Comparison of ENCODE assay signal across 9 mouse cellular contexts in the genomic region with DNA sequence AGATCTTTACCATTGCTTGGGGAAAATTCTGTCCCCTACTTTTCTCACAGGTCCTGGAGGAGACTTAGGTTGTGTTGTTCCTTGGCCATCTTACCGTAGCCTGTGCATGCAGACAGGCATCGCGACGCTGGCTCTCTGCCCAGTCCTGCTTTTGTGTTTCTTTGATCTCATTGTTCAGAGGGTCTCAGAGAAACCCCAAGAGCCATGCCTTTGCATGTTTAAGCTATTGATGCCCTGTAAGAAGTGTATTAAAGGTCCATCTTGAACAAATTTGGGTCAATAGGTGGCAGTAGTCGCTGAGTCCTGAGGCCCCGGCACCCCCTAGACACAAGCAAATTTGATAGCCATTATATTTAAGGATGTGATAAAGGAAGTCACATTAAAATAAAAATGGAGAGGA. TPM values are rescaled to one million over a fixed set of nuclear protein-coding genes. Genes with fewer than 3 reads are reported as not detected.
DNase-seq lines count a peak whose midpoint lies in the region; ATAC-seq and TF ChIP-seq lines count a peak whose summit lies in the region.
"Had no signal": no experiment of that assay in that cellular context is flagged by ENCODE, and none has a peak within 500 bp of the region (broad histone marks: within the 10 kb centered on the region; RNA-seq: fewer than 3 reads in every experiment).

No protein-coding gene starts in this region.

- WGBS in liver, postnatal 0 days (ENCODE audit: insufficient replicate concordance) = 52% methylated on average over 6 of the region's 6 CpGs
- WGBS in liver, embryonic 12.5 days (ENCODE audit: insufficient replicate concordance) = 40% methylated on average over 6 of the region's 6 CpGs
- WGBS in hindbrain, embryonic 13.5 days = 4% methylated on average over 6 of the region's 6 CpGs
- 60% methylated on average over 6 of the region's 6 CpGs for WGBS in small intestine, adult 2 months

- no peak overlapping the region for H3K9ac ChIP-seq in liver, postnatal 0 days (replicated peaks)
- H3K9ac ChIP-seq in liver, embryonic 12.5 days = no peak overlapping the region
- H3K9ac ChIP-seq in hindbrain, embryonic 13.5 days = peak overlapping the region; percentile 58
- H3K9ac ChIP-seq: limb, embryonic 15.5 days had no signal

- TF ChIP-seq EP300 in liver, postnatal 0 days (IDR thresholded peaks at IDR 0.05; ENCODE audit: low read depth) = no peak

- TF ChIP-seq CTCF in liver, postnatal 0 days (IDR thresholded peaks at IDR 0.05; ENCODE audit: low read depth) = peak; percentile 33
- peak; percentile 7; the same call in 1 of the 2 replicates for TF ChIP-seq CTCF in small intestine, adult 2 months (IDR thresholded peaks at IDR 0.05; ENCODE audit: extremely low read depth, insufficient read length, insufficient replicate concordance, low read depth, low read length)

- no peaks in the 10 kb centered on the region for H3K9me3 ChIP-seq in liver, postnatal 0 days (ENCODE audit: low read length)
- no peaks in the 10 kb centered on the region for H3K9me3 ChIP-seq in liver, embryonic 12.5 days (replicated peaks)
- H3K9me3 ChIP-seq in hindbrain, embryonic 13.5 days = no peaks in the 10 kb centered on the region
- H3K9me3 ChIP-seq: limb, embryonic 15.5 days had no signal

- H3K4me3 ChIP-seq in liver, postnatal 0 days (ENCODE audit: low read depth, low read length) = no peak overlapping the region
- H3K4me3 ChIP-seq in liver, embryonic 12.5 days = no peak overlapping the region
- no peak overlapping the region for H3K4me3 ChIP-seq in hindbrain, embryonic 13.5 days
- no peak overlapping the region for H3K4me3 ChIP-seq in small intestine, adult 2 months (ENCODE audit: low read depth, low read length)
- H3K4me3 ChIP-seq: limb, embryonic 15.5 days had no signal

- peaks cover 27% of the 10 kb centered on the region for H3K36me3 ChIP-seq in liver, postnatal 0 days (replicated peaks; ENCODE audit: insufficient read depth, low read length)
- H3K36me3 ChIP-seq in liver, embryonic 12.5 days = peaks cover 33% of the 10 kb centered on the region
- peaks cover 25% of the 10 kb centered on the region for H3K36me3 ChIP-seq in hindbrain, embryonic 13.5 days
- H3K36me3 ChIP-seq in small intestine, adult 2 months (ENCODE audit: control insufficient read depth, insufficient read depth, low read length) = peaks cover 22% of the 10 kb centered on the region

- H3K4me1 ChIP-seq in liver, postnatal 0 days (ENCODE audit: insufficient read depth) = peaks cover 2% of the 10 kb centered on the region; the same call in 1 of the 2 replicates
- peaks cover 16% of the 10 kb centered on the region for H3K4me1 ChIP-seq in liver, embryonic 12.5 days
- peaks cover 47% of the 10 kb centered on the region for H3K4me1 ChIP-seq in hindbrain, embryonic 13.5 days (replicated peaks)
- H3K4me1 ChIP-seq in small intestine, adult 2 months (ENCODE audit: control insufficient read depth, insufficient read depth, insufficient read length, low read length) = no peaks in the 10 kb centered on the region

- DNase-seq in liver, postnatal 0 days = no peak
- DNase-seq in cerebellum, postnatal 36 days = peak; percentile 50 to 66
- DNase-seq in thymus, postnatal 14 days = no peak
- DNase-seq in T-cell, adult 2 months (ENCODE audit: low spot score) = no peak
- no peak for DNase-seq in lung, postnatal 4 days

- no peak for TF ChIP-seq POLR2A in small intestine, adult 2 months (IDR thresholded peaks at IDR 0.05; ENCODE audit: low read depth, low read length)

- ATAC-seq in liver, postnatal 0 days = no peak
- ATAC-seq in liver, embryonic 12.5 days = no peak
- peak; percentile 26; the same call in 1 of the 2 replicates for ATAC-seq in hindbrain, embryonic 13.5 days (ENCODE audit: low FRiP score)

- H3K27ac ChIP-seq in liver, postnatal 0 days (ENCODE audit: low read depth) = no peak overlapping the region
- H3K27ac ChIP-seq in liver, embryonic 12.5 days = no peak overlapping the region
- peak overlapping the region; percentile 96 for H3K27ac ChIP-seq in hindbrain, embryonic 13.5 days
- H3K27ac ChIP-seq in small intestine, adult 2 months (ENCODE audit: insufficient read depth, low read depth, low read length) = no peak overlapping the region
- H3K27ac ChIP-seq: limb, embryonic 15.5 days had no signal

- no peaks in the 10 kb centered on the region for H3K27me3 ChIP-seq in liver, postnatal 0 days (ENCODE audit: insufficient read depth, low read length)
- H3K27me3 ChIP-seq in liver, embryonic 12.5 days (replicated peaks) = no peaks in the 10 kb centered on the region
- peaks cover 12% of the 10 kb centered on the region for H3K27me3 ChIP-seq in hindbrain, embryonic 13.5 days
- no peaks in the 10 kb centered on the region for H3K27me3 ChIP-seq in small intestine, adult 2 months (ENCODE audit: control insufficient read depth, insufficient read depth, low read length)
- H3K27me3 ChIP-seq: limb, embryonic 15.5 days had no signal

- H3K4me2 ChIP-seq in liver, postnatal 0 days (ENCODE audit: low read depth, low read length) = no peak overlapping the region
- H3K4me2 ChIP-seq in liver, embryonic 12.5 days = no peak overlapping the region
- peak overlapping the region; percentile 19 for H3K4me2 ChIP-seq in hindbrain, embryonic 13.5 days
- H3K4me2 ChIP-seq: limb, embryonic 15.5 days had no signal

RNA-seq across cellular contexts. Expression of a gene that starts 12.4 kb away (rescaled TPM):
- 30.6 and 32.0 TPM in 2 replicates for polyA plus RNA-seq in liver, postnatal 0 days (2015; fragmentation: Nextera tagmentation; extraction: Ambion mirVana)
- polyA plus RNA-seq in liver, embryonic 12.5 days (2016; fragmentation: Nextera tagmentation; extraction: Ambion mirVana) = 55.6 and 57.5 TPM in 2 replicates
- 53.4 and 53.7 TPM in 2 replicates for polyA plus RNA-seq in hindbrain, embryonic 13.5 days (2015; fragmentation: Nextera tagmentation; extraction: Ambion mirVana)
- 3.9 and 8.4 TPM in 2 replicates for polyA plus RNA-seq in small intestine, adult 2 months (2012; rRNA removed)

RNA-seq across cellular contexts. Expression of a gene that starts 33.2 kb away (rescaled TPM):
- 0.18 and 2.0 TPM in 2 replicates for polyA plus RNA-seq in liver, postnatal 0 days (2015; fragmentation: Nextera tagmentation; extraction: Ambion mirVana)
- polyA plus RNA-seq in liver, embryonic 12.5 days (2016; fragmentation: Nextera tagmentation; extraction: Ambion mirVana) = 0.82 and 2.4 TPM in 2 replicates
- 8.2 and 9.2 TPM in 2 replicates for polyA plus RNA-seq in hindbrain, embryonic 13.5 days (2015; fragmentation: Nextera tagmentation; extraction: Ambion mirVana)
- polyA plus RNA-seq in small intestine, adult 2 months (2012; rRNA removed) = 0.10 and 0.18 TPM in 2 replicates

RNA-seq across cellular contexts. Expression of a gene that starts 50.9 kb away (rescaled TPM):
- not detected in 2 replicates for polyA plus RNA-seq in liver, postnatal 0 days (2015; fragmentation: Nextera tagmentation; extraction: Ambion mirVana)
- polyA plus RNA-seq in liver, embryonic 12.5 days (2016; fragmentation: Nextera tagmentation; extraction: Ambion mirVana) = not detected in 2 replicates
- polyA plus RNA-seq in hindbrain, embryonic 13.5 days (2015; fragmentation: Nextera tagmentation; extraction: Ambion mirVana) = not detected in 2 replicates
- polyA plus RNA-seq in small intestine, adult 2 months (2012; rRNA removed) = not detected in 2 replicates
- polyA plus RNA-seq: limb, embryonic 15.5 days had no signal

Comparison
In these comparisons a context has a peak if more than half of its experiments do, and no peak if none do; other contexts are left out.
1. DNase-seq: peak in cerebellum, postnatal 36 days (2 of 2); none in liver, postnatal 0 days (single experiment), thymus, postnatal 14 days (single experiment), T-cell, adult 2 months (single experiment) and lung, postnatal 4 days (0 of 2).